Comparison of ENCODE assay signal across 29 mouse cellular contexts in genomic region chr12:76943046-76943445, GRCm38 (mm10). TPM values are rescaled to one million over a fixed set of nuclear protein-coding genes. Genes with fewer than 3 reads are reported as not detected.
DNase-seq lines count a peak whose midpoint lies in the region; ATAC-seq and TF ChIP-seq lines count a peak whose summit lies in the region.
"Had no signal": no experiment of that assay in that cellular context is flagged by ENCODE, and none has a peak within 500 bp of the region (broad histone marks: within the 10 kb centered on the region; RNA-seq: fewer than 3 reads in every experiment).

No protein-coding gene starts in this region.

- no peak overlapping the region for H3K4me2 ChIP-seq in intestine, embryonic 15.5 days (replicated peaks)
- no peak overlapping the region for H3K4me2 ChIP-seq in intestine, embryonic 16.5 days (ENCODE audit: low read depth, low read length)
- no peak overlapping the region for H3K4me2 ChIP-seq in CH12.LX (ENCODE audit: insufficient read depth, low read depth, poor library complexity, severe bottlenecking)
- H3K4me2 ChIP-seq: heart, embryonic 15.5 days; hindbrain, embryonic 14.5 days; limb, embryonic 15.5 days; lung, embryonic 15.5 days had no signal

- H3K9ac ChIP-seq in intestine, embryonic 15.5 days, result no peak overlapping the region
- no peak overlapping the region for H3K9ac ChIP-seq in intestine, embryonic 16.5 days (ENCODE audit: low read depth, low read length)
- no peak overlapping the region for H3K9ac ChIP-seq in CH12.LX (ENCODE audit: insufficient read depth, low read depth)
- H3K9ac ChIP-seq: heart, embryonic 15.5 days; hindbrain, embryonic 14.5 days; limb, embryonic 15.5 days; lung, embryonic 15.5 days had no signal

- no peaks in the 10 kb centered on the region for H3K27me3 ChIP-seq in intestine, embryonic 15.5 days (replicated peaks)
- no peaks in the 10 kb centered on the region for H3K27me3 ChIP-seq in intestine, embryonic 16.5 days (replicated peaks; ENCODE audit: control insufficient read depth, insufficient read depth, low read length)
- H3K27me3 ChIP-seq in CH12.LX (replicated peaks), result no peaks in the 10 kb centered on the region
- H3K27me3 ChIP-seq in heart, embryonic 10.5 days (ENCODE audit: insufficient read depth, poor library complexity, severe bottlenecking), result no peaks in the 10 kb centered on the region
- H3K27me3 ChIP-seq: heart, embryonic 15.5 days; limb, embryonic 15.5 days; lung, embryonic 15.5 days had no signal

- in situ Hi-C loops in CH12.LX (cut with MboI; ENCODE audit: low pct_ligation_motif_present, low pct_unique_long_range_greater_than_20kb, low sequenced_read_pairs), result no loop called here

- dilution Hi-C loops in CH12.LX (cut with MboI; ENCODE audit: extremely low pct_ligation_motif_present, extremely low pct_unique_long_range_greater_than_20kb, low sequenced_read_pairs), result no loop called here

- H3K4me1 ChIP-seq in intestine, embryonic 15.5 days (replicated peaks), result no peaks in the 10 kb centered on the region
- H3K4me1 ChIP-seq in intestine, embryonic 16.5 days (ENCODE audit: control insufficient read depth, insufficient read depth, low read length), result no peaks in the 10 kb centered on the region
- H3K4me1 ChIP-seq in CH12.LX (ENCODE audit: control insufficient read depth in 1 of 2, insufficient read depth in 2 of 2), result peaks cover 0 to 16% of the 10 kb centered on the region in 2 experiments; a peak in 1 of 4 replicates
- H3K4me1 ChIP-seq in heart, embryonic 10.5 days, result peaks cover 15% of the 10 kb centered on the region
- H3K4me1 ChIP-seq: forebrain, embryonic 10.5 days; lung, embryonic 15.5 days; midbrain, embryonic 10.5 days had no signal

- DNase-seq in CH12.LX (ENCODE audit: extremely low read depth), result no peak
- no peak for DNase-seq in T-cell, adult 2 months (ENCODE audit: low spot score)
- no peak for DNase-seq in heart, embryonic 10.5 days (ENCODE audit: low spot score)
- no peak for DNase-seq in cerebellum, adult 9-10 months
- DNase-seq: adrenal gland, postnatal 10 days; cerebellum, adult 9-11 months; gastrocnemius, postnatal 14 days; heart, postnatal 36 days; kidney, adult 9 months; left cerebral cortex, postnatal 4 days; lung, postnatal 4 days; right cerebral cortex, adult 18-20 months; right cerebral cortex, postnatal 4 days; thymus, adult 2 months had no signal

- peaks cover 13% of the 10 kb centered on the region for H3K79me2 ChIP-seq in CH12.LX (replicated peaks; ENCODE audit: control insufficient read depth, extremely low read depth, insufficient read depth, poor library complexity, severe bottlenecking)

- 71% methylated on average over 3 of the region's 3 CpGs for WGBS in intestine, embryonic 15.5 days
- 79% methylated on average over 3 of the region's 3 CpGs for WGBS in intestine, embryonic 16.5 days
- WGBS in heart, embryonic 10.5 days, result 81% methylated on average over 3 of the region's 3 CpGs

- peaks cover 30% of the 10 kb centered on the region for H3K36me3 ChIP-seq in intestine, embryonic 15.5 days
- H3K36me3 ChIP-seq in intestine, embryonic 16.5 days (ENCODE audit: control insufficient read depth, insufficient read depth, low read length), result peaks cover 17% of the 10 kb centered on the region
- peaks cover 88 to 98% of the 10 kb centered on the region in 2 experiments for H3K36me3 ChIP-seq in CH12.LX (replicated peaks in 1 of 2; ENCODE audit: control insufficient read depth in 1 of 2, insufficient read depth in 1 of 2, low read length in 1 of 2)
- peaks cover 94% of the 10 kb centered on the region for H3K36me3 ChIP-seq in heart, embryonic 10.5 days

- H3K4me3 ChIP-seq in intestine, embryonic 15.5 days (replicated peaks), result no peak overlapping the region
- no peak overlapping the region for H3K4me3 ChIP-seq in intestine, embryonic 16.5 days (ENCODE audit: low read length)
- H3K4me3 ChIP-seq in CH12.LX (replicated peaks in 1 of 3; ENCODE audit: low read depth in 2 of 3, low read length in 2 of 3, poor library complexity in 1 of 3), result no peak overlapping the region
- no peak overlapping the region for H3K4me3 ChIP-seq in heart, embryonic 10.5 days
- H3K4me3 ChIP-seq: embryonic facial prominence, embryonic 10.5 days; forebrain, embryonic 10.5 days; heart, embryonic 15.5 days; limb, embryonic 15.5 days; lung, embryonic 15.5 days; midbrain, embryonic 10.5 days had no signal

- peak; percentile 27; the same call in 1 of the 2 replicates for ATAC-seq in intestine, embryonic 15.5 days
- no peak for ATAC-seq in intestine, embryonic 16.5 days
- peak; percentile 60 for ATAC-seq in granulocyte monocyte progenitor cell, adult 5-6 weeks (replicated peaks; ENCODE audit: poor library complexity, severe bottlenecking)
- ATAC-seq in megakaryocyte, adult 5-6 weeks (ENCODE audit: poor library complexity, severe bottlenecking), result peak; percentile 59
- ATAC-seq: activated CD4-positive, CD25-positive, alpha-beta regulatory T cell, adult 4 months; CD4-positive, CD25-positive, alpha-beta regulatory T cell, adult 4 months; forebrain, embryonic 16.5 days; inflammation-experienced regulatory T-cells, adult 6 months had no signal

- no peak for TF ChIP-seq POLR2A in CH12.LX (IDR thresholded peaks at IDR 0.05; ENCODE audit: low read depth, low read length)

- TF ChIP-seq RAD21 in CH12.LX (IDR thresholded peaks at IDR 0.05; ENCODE audit: low read depth, low read length), result no peak

- H3K9me3 ChIP-seq in intestine, embryonic 15.5 days, result no peaks in the 10 kb centered on the region
- no peaks in the 10 kb centered on the region for H3K9me3 ChIP-seq in intestine, embryonic 16.5 days (ENCODE audit: control insufficient read depth, low read length)
- H3K9me3 ChIP-seq in CH12.LX (replicated peaks; ENCODE audit: low read length), result no peaks in the 10 kb centered on the region
- no peaks in the 10 kb centered on the region for H3K9me3 ChIP-seq in heart, embryonic 10.5 days
- H3K9me3 ChIP-seq: embryonic facial prominence, embryonic 10.5 days; forebrain, embryonic 10.5 days; heart, embryonic 15.5 days; limb, embryonic 15.5 days; lung, embryonic 15.5 days; midbrain, embryonic 10.5 days had no signal

- no peak for TF ChIP-seq CTCF in CH12.LX (conservative IDR thresholded peaks at IDR 0.05 in 1 of 2, IDR thresholded peaks at IDR 0.05 in 1 of 2; ENCODE audit: low read depth in 2 of 2, low read length in 2 of 2)

- H3K27ac ChIP-seq in intestine, embryonic 15.5 days, result no peak overlapping the region
- H3K27ac ChIP-seq in intestine, embryonic 16.5 days (ENCODE audit: low read length), result no peak overlapping the region
- no peak overlapping the region for H3K27ac ChIP-seq in CH12.LX (ENCODE audit: insufficient read depth, low read depth)
- H3K27ac ChIP-seq in heart, embryonic 10.5 days, result no peak overlapping the region
- H3K27ac ChIP-seq: embryonic facial prominence, embryonic 10.5 days; forebrain, embryonic 10.5 days; heart, embryonic 15.5 days; hindbrain, embryonic 14.5 days; limb, embryonic 15.5 days; lung, embryonic 15.5 days; midbrain, embryonic 10.5 days had no signal

- TF ChIP-seq EP300 in CH12.LX (IDR thresholded peaks at IDR 0.05; ENCODE audit: low read length), result no peak

TF ChIP-seq in CH12.LX, 34 proteins besides CTCF, POLR2A, EP300 and RAD21:
- no peak for TF ChIP-seq HCFC1 (IDR thresholded peaks at IDR 0.05; ENCODE audit: low read depth, low read length)
- peak; percentile 22; the same call in 1 of the 2 replicates for TF ChIP-seq USF2 (conservative IDR thresholded peaks at IDR 0.05; ENCODE audit: low read depth, low read length)
- no peak for TF ChIP-seq UBTF (IDR thresholded peaks at IDR 0.05; ENCODE audit: low read depth, low read length)
- no peak for TF ChIP-seq ELF1 (IDR thresholded peaks at IDR 0.05; ENCODE audit: low read depth, low read length)
- TF ChIP-seq PAX5 (IDR thresholded peaks at IDR 0.05; ENCODE audit: low read length), result no peak
- TF ChIP-seq MXI1 (IDR thresholded peaks at IDR 0.05; ENCODE audit: low read depth, low read length), result no peak
- TF ChIP-seq USF1 (IDR thresholded peaks at IDR 0.05; ENCODE audit: low read depth, low read length), result peak; percentile 47
- no peak for TF ChIP-seq NRF1 (IDR thresholded peaks at IDR 0.05; ENCODE audit: low read depth, low read length)
- TF ChIP-seq GABPA (IDR thresholded peaks at IDR 0.05; ENCODE audit: insufficient replicate concordance, low read depth, low read length), result no peak

RNA-seq across cellular contexts. Expression of gene Max, which starts 19.0 kb away (rescaled TPM):
- 13.0 and 13.1 TPM in 2 replicates for polyA plus RNA-seq in intestine, embryonic 15.5 days (2015; fragmentation: Nextera tagmentation; extraction: Ambion mirVana)
- 14.2 and 15.0 TPM in 2 replicates for polyA plus RNA-seq in intestine, embryonic 16.5 days (2015; fragmentation: Nextera tagmentation; extraction: Ambion mirVana)
- 23.9 and 31.7 TPM in 2 replicates for total RNA-seq in CH12.LX (2012; rRNA removed)
- 69.6 and 84.8 TPM in 2 replicates for total RNA-seq in CH12.LX (2014; rRNA removed)
- polyA plus RNA-seq in CH12.LX (2012; ENCODE audit: insufficient read length, low read depth), result 106 and 128 TPM in 2 replicates
- 99.0 and 109 TPM in 2 replicates for total RNA-seq in granulocyte monocyte progenitor cell, adult 5-6 weeks (2014; fragmentation: Nextera tagmentation)
- 99.5 and 108 TPM in 2 replicates for total RNA-seq in granulocyte monocyte progenitor cell, adult 5-6 weeks (2017)
- 130 and 142 TPM in 2 replicates for total RNA-seq in megakaryocyte, adult 5-6 weeks (2015)
- 125 and 175 TPM in 2 replicates for total RNA-seq in megakaryocyte, adult 5-6 weeks (2017)
- 10.7 and 12.9 TPM in 2 replicates for polyA plus RNA-seq in heart, embryonic 10.5 days (2016; fragmentation: Nextera tagmentation; extraction: Ambion mirVana)
